Mouse (Mus musculus): ENCODE data around the gene Trip12.

DNA sequence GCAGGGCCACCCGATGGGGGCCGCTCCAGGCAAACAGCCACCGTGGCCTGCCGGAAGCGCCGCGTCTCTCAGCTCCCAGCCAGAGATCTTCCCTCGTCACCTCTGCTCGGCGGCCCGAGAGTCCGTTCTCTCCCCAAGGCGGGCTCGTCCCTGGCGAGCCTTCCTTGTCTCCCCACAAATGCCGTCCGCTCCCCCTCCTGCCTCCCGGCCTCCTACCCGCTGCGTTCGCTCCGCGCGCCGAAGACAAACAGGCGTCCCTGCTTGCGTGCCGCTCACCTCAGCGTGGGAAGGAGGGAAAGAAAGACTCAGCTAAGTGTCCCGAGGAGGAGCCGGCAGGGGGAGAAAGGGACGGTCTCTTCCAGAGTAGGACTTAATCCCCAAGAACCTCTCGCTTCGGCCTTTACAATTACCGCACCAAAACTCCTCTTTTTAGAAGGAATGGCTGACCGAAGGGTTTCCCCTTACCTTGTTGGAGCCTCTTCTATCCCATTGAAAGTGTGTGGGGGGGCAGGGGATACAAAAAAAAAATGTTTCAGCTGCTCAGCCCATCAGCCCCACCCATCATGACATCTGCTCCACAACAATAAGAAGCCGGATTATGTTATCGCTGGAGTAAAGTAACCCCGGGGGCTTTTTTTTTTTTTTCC is at the start of gene Trip12:
- TF ChIP-seq POLR2A (IDR thresholded peaks at IDR 0.05; ENCODE audit: low read depth, low read length) = no peak
- no peak for TF ChIP-seq CTCF (IDR thresholded peaks at IDR 0.05; ENCODE audit: extremely low read depth, insufficient read depth, insufficient read length, insufficient replicate concordance)

All from spleen, adult 2 months (tissue).